Mouse (Mus musculus) limb, embryonic 15.5 days (tissue): ENCODE data around the gene Chdh. TPM values are rescaled to one million over a fixed set of nuclear protein-coding genes. Genes with fewer than 3 reads are reported as not detected.

ENCODE experiments used
- ATAC-seq: fragments of 200-750 bp; cut with Nextera tagmentation; 2 replicates; pipeline ENCODE4 v1.8.0; 2017; ENCODE audit warnings: low read depth, moderate TSS enrichment; ENCODE audit not compliant: insufficient number of reproducible peaks, low FRiP score, low TSS enrichment
- H3K27ac ChIP-seq: fragments of 300-500 bp; sonication (generic); 2 replicates; pipeline ENCODE4 v1.5.1; 2015; ENCODE audit warnings: moderate library complexity, mild to moderate bottlenecking, inconsistent platforms
- H3K27me3 ChIP-seq: fragments of 300-500 bp; sonication (generic); 2 replicates; pipeline ENCODE4 v1.6.1; 2015; ENCODE audit warnings: inconsistent platforms
- H3K36me3 ChIP-seq: fragments of 300-500 bp; sonication (generic); 2 replicates; pipeline ENCODE4 v1.6.1; 2015; ENCODE audit warnings: inconsistent platforms
- H3K4me1 ChIP-seq: fragments of 300-500 bp; sonication (generic); 2 replicates; pipeline ENCODE4 v1.6.1; 2015; ENCODE audit warnings: inconsistent platforms
- H3K4me2 ChIP-seq: fragments of 300-500 bp; sonication (generic); 2 replicates; pipeline ENCODE4 v1.6.1; 2015; ENCODE audit warnings: mild to moderate bottlenecking, inconsistent platforms
- H3K4me3 ChIP-seq: fragments of 300-500 bp; sonication (generic); 2 replicates; pipeline ENCODE4 v1.5.1; 2015; ENCODE audit warnings: mild to moderate bottlenecking, inconsistent platforms
- H3K9ac ChIP-seq: fragments of 300-500 bp; sonication (generic); 2 replicates; pipeline ENCODE4 v1.6.1; 2015; ENCODE audit warnings: inconsistent platforms
- H3K9me3 ChIP-seq: fragments of 300-500 bp; sonication (generic); 2 replicates; pipeline ENCODE4 v1.6.1; 2016; ENCODE audit warnings: inconsistent platforms
- WGBS: fragments of 180-500 bp; shearing (Covaris S2); methylation state at CpG from one replicate; pipeline ENCODE4 v1.1.7; 2015; 5-methylcytosine and 5-hydroxymethylcytosine counted together
- polyA plus RNA-seq: library from polyadenylated mRNA; unstranded; fragments of >200 nt; fragmentation: Nextera tagmentation; extraction: Ambion mirVana; gene quantifications from 2 replicates; pipeline ENCODE4 v1.2.1, GENCODE M21; 2015

Gene Chdh
- polyA plus RNA-seq, 1 experiment from 2014 or later = 0.81 TPM

DNA sequence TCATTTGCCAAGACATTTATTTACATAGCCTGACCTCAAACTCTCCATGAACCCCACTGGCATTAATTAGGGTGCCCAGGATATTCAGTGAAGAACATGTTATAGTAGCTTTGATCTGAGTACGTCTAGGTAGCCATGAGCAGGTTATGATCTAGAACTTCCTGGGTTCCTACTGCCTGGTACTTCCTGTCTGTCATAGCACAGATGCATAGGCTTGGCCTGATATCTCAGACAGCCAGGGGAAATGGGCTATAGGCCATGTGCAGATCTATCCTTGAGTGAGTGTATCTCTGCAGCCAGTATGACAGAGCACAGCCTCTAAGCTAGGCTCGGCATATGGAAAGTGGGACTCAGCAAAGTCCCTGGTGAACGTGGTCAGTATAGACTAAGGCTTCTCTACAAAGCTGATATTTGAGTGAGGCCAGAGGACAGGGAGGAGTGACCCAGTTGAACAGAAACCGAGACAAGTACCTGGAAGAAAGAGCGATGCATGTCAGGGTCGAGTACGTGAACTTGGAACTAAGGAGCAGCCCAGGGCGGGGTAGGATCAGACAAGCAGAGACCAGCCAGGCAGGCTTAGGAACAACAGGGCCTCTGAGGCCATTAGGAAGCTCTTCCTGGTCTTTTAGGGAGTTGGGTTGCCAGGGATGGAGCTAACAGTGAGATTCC is 9.1 kb downstream of the Chdh start:
- H3K9me3 ChIP-seq = no peaks in the 10 kb centered on the region
- no peak overlapping the region for H3K9ac ChIP-seq
- no peaks in the 10 kb centered on the region for H3K27me3 ChIP-seq
- no peaks in the 10 kb centered on the region for H3K36me3 ChIP-seq
- 78% methylated on average over 8 of the region's 8 CpGs for WGBS
- H3K4me2 ChIP-seq = no peak overlapping the region
- ATAC-seq = no peak
- no peak overlapping the region for H3K4me3 ChIP-seq
- no peak overlapping the region for H3K27ac ChIP-seq
- peaks cover 4% of the 10 kb centered on the region; the same call in 1 of the 2 replicates for H3K4me1 ChIP-seq

DNA sequence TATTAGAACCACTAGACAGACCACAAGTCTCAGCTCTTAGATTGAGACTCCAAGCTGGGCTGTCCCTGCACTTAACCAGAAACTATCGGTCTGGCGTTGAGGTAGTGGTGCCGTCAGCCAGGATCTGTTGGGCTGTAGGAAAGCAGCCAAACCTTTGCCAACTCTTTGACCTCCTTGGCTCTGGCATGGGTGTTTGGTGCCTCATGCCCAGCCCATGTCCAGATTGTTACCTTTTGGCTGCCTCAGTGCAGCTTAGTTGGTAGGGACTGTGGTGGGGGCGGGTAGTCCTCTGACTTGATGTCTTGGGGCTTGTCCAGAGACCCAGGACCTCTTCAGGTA is 9.6 kb downstream of the Chdh start:
- Histone ChIP-seq H3K27me3 (no peaks in the 10 kb centered on the region), H3K4me3 (no peak overlapping the region), H3K4me1 (peaks cover 4% of the 10 kb centered on the region; the same call in 1 of the 2 replicates), H3K9me3 (no peaks in the 10 kb centered on the region), H3K27ac (no peak overlapping the region), H3K4me2 (no peak overlapping the region), H3K9ac (no peak overlapping the region), H3K36me3 (no peaks in the 10 kb centered on the region)
- ATAC-seq = no peak
- 94% methylated on average over 4 of the region's 4 CpGs for WGBS

DNA sequence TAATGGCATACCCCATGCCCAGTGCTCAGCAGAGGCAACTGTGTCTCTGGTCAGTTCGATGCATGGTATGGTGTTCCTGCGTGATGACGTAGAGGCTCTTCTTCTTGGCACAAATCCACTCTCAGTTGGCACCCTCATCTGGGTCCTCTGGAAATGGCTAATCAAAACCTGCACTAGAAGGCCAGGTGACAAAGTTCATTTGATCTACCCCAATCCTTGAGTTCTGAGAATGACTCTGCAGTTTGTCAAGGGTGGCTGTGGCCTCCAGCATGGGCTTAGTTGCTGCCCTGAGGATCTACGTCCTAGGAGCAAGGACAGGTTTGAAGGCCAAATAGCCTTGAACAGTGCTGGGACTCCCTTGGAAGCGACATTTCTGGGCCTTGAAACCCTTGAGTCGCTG is 10.0 kb downstream of the Chdh start:
- Histone ChIP-seq H3K27ac (no peak overlapping the region), H3K9ac (no peak overlapping the region), H3K4me1 (peaks cover 4% of the 10 kb centered on the region; the same call in 1 of the 2 replicates), H3K4me3 (no peak overlapping the region), H3K4me2 (no peak overlapping the region), H3K9me3 (no peaks in the 10 kb centered on the region), H3K27me3 (no peaks in the 10 kb centered on the region), H3K36me3 (no peaks in the 10 kb centered on the region)
- ATAC-seq = no peak
- 90% methylated on average over 6 of the region's 6 CpGs for WGBS

DNA sequence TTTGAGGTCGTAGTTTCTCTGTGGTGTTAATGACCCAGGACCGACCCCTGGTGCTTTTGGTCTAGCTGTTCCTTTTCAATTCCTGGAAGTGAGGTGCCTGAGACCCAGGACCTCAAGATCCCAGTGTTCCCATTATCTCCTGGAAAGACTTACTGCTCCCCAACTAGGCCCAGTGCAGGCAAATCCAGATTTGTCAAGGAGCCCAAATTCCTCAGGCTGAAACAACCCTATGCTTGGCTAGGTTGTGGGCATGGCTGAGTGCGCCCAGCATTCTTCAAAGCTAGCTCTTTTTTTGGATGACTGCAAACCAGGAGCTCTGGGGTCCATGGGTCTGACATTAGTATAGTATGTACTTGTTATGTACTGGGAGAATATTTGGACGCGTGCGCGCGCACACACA is 10.6 kb downstream of the Chdh start:
- no peak overlapping the region for H3K4me3 ChIP-seq
- no peaks in the 10 kb centered on the region for H3K36me3 ChIP-seq
- no peak overlapping the region for H3K9ac ChIP-seq
- ATAC-seq = no peak
- 90% methylated on average over 8 of the region's 8 CpGs for WGBS
- no peak overlapping the region for H3K4me2 ChIP-seq
- no peaks in the 10 kb centered on the region for H3K9me3 ChIP-seq
- H3K4me1 ChIP-seq = peaks cover 4% of the 10 kb centered on the region; the same call in 1 of the 2 replicates
- H3K27ac ChIP-seq = no peak overlapping the region
- H3K27me3 ChIP-seq = no peaks in the 10 kb centered on the region

DNA sequence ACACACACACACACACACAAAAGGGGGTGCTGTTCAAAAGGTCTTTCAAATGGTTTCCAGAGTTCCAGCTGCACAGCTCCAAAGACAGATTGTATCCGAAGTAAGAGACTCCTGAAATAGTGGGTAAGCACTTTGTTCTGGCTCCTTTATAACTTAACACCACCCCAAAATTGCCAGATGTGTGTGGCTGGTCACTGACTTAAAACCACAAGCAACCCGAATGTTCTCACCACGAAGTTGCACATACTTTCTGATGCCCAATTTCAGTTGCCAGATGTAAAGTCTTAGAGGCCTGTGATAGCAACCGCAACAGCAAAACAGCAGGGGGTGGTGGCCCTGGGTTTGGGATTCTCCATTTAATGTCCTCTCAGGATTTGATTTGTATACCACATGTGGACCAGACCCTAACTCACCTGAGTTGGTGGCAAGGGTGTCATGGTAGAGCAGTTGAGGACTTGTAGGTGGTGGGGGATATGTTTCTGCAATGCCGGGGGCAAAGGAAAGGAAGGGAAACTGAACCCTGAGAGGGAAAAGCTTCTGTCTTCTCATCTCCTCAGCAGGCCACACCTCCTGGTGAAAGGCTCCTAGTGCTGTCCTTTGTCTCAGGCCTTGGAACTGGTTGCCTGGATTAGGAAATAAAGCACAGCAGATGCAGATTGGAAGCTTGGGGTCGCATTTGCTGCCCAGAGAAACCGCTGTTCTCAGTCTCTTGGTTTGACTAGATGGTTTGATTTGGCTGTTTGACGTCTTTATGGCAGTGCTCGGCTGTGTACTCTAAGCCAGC is 11.2 kb downstream of the Chdh start:
- no peak overlapping the region for H3K9ac ChIP-seq
- no peaks in the 10 kb centered on the region for H3K27me3 ChIP-seq
- WGBS = 37% methylated on average over 9 of the region's 9 CpGs
- H3K9me3 ChIP-seq = no peaks in the 10 kb centered on the region
- no peak overlapping the region for H3K4me2 ChIP-seq
- H3K4me3 ChIP-seq = no peak overlapping the region
- H3K36me3 ChIP-seq = no peaks in the 10 kb centered on the region
- H3K4me1 ChIP-seq = peaks cover 4% of the 10 kb centered on the region; the same call in 1 of the 2 replicates
- H3K27ac ChIP-seq = no peak overlapping the region
- ATAC-seq = no peak

DNA sequence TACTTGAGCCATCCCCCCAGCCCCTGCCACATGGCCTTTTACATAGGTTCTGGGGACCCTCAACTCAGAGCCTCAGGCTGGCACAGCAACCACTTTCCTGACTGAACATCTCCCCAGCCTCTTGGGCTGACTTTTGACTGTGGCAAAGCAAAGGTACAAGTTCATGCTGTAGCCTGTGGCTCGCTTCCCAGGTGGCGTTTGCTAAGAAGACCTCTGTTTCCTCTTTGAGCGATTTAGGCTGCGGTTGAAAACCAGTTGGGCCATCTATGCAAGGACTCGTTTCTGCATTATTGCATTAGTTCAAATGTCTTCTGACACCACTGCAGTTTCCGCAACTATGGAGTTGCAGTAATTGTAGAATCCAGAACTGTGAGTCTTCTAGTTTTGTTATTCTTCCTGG is 13.6 kb downstream of the Chdh start:
- ATAC-seq = no peak
- H3K9ac ChIP-seq = no peak overlapping the region
- no peaks in the 10 kb centered on the region for H3K9me3 ChIP-seq
- no peak overlapping the region for H3K27ac ChIP-seq
- no peaks in the 10 kb centered on the region for H3K36me3 ChIP-seq
- 88% methylated on average over 6 of the region's 6 CpGs for WGBS
- H3K27me3 ChIP-seq = no peaks in the 10 kb centered on the region
- H3K4me1 ChIP-seq = 0 out of 2 replicates have a peak, but pooled peaks cover 4% of the 10 kb centered on the region
- no peak overlapping the region for H3K4me2 ChIP-seq
- H3K4me3 ChIP-seq = no peak overlapping the region

DNA sequence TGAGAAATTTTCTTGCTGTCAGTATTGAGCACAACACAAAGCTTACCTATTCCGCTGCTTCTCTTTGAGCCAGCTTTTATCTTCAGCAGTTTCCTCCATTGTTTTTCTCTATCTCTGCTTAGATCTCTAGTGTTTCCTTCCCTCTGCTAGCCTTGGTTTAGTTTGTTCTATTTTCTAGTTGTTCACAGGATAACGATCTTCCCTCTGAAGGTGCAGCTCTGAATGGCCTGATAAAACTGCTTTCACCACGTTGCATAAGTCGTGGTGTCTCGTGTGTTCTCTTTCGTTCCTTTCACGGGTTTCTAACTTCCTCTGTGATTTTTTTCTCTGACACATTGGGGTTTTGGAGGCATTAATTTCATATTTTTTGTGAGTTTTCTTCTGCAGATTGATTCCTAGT is 15.6 kb downstream of the Chdh start:
- H3K9me3 ChIP-seq = no peaks in the 10 kb centered on the region
- no peak for ATAC-seq
- WGBS = 48% methylated on average over 7 of the region's 7 CpGs
- H3K4me3 ChIP-seq = no peak overlapping the region
- no peaks in the 10 kb centered on the region for H3K27me3 ChIP-seq
- no peaks in the 10 kb centered on the region for H3K4me1 ChIP-seq
- H3K9ac ChIP-seq = no peak overlapping the region
- H3K4me2 ChIP-seq = no peak overlapping the region
- H3K27ac ChIP-seq = no peak overlapping the region
- H3K36me3 ChIP-seq = no peaks in the 10 kb centered on the region

DNA sequence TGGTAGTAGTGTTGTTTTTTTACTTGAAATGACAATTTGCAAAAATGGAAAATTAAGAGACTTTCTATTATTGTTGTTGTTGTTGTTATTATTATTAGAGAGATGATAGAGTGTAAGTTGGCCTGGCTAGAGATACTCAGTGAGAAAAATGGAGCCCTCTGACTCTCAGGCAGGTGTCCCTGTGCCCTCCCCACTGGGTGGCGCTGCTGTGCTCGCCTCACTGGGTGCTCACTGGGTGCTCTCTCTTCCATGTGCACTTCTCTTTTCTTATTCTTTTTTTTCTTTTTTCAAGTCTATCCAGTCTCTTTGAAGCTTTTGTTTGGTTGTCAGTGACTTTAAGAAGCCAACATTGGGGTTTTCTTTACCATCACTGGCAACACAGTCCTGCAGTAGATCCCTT is 18.6 kb downstream of the Chdh start:
- Histone ChIP-seq H3K4me3 (no peak overlapping the region), H3K9me3 (no peaks in the 10 kb centered on the region), H3K4me1 (no peaks in the 10 kb centered on the region), H3K27ac (no peak overlapping the region), H3K27me3 (no peaks in the 10 kb centered on the region), H3K4me2 (no peak overlapping the region), H3K9ac (no peak overlapping the region), H3K36me3 (no peaks in the 10 kb centered on the region)
- no peak for ATAC-seq
- 39% methylated on average over 2 of the region's 2 CpGs for WGBS

DNA sequence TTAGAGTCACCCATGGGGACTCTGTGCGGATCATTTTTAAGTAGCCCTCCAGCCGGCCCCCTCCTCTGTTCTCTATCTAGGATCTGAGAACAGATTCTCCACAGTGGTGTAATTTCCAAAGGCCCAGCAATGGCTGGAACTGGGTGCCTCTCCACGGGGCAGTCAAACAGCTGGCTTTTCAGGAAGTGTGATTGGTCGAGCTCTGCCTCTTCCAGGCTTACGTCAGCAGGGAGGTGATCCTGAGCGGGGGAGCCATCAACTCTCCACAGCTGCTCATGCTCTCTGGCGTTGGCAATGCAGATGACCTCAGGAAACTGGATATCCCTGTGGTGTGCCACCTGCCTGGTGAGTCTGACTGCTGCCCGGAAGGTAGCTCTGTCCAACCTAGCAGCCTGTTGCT is 24.6 kb downstream of the Chdh start:
- Histone ChIP-seq H3K36me3 (no peaks in the 10 kb centered on the region), H3K27me3 (no peaks in the 10 kb centered on the region), H3K4me3 (no peak overlapping the region), H3K9me3 (no peaks in the 10 kb centered on the region), H3K4me1 (no peaks in the 10 kb centered on the region), H3K9ac (no peak overlapping the region), H3K4me2 (no peak overlapping the region), H3K27ac (no peak overlapping the region)
- WGBS = 57% methylated on average over 8 of the region's 8 CpGs
- no peak for ATAC-seq

DNA sequence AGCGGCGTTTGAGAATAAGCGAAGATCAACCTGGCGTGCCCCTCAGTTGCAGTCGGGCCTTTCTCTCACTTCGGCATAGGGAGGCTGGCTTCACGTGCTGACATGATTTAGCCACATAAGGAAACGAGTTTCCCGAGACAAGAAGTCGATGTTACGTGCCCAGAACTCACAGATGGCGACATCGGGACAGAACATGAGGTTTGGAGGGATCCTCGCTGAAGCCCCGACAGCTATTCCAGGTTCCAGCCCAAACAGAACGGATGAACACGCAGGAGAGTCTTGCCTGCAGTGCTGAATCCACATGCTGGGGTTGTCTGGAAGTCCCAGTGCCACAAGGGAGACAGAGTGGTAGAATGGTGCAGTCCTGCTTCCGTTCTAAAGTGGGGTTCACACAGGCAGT is 29.6 kb downstream of the Chdh start:
- H3K27me3 ChIP-seq = no peaks in the 10 kb centered on the region
- H3K36me3 ChIP-seq = no peaks in the 10 kb centered on the region
- 87% methylated on average over 18 of the region's 18 CpGs for WGBS
- no peaks in the 10 kb centered on the region for H3K9me3 ChIP-seq
- no peak overlapping the region for H3K9ac ChIP-seq
- no peak overlapping the region for H3K4me2 ChIP-seq
- H3K27ac ChIP-seq = no peak overlapping the region
- H3K4me3 ChIP-seq = no peak overlapping the region
- ATAC-seq = no peak
- no peaks in the 10 kb centered on the region for H3K4me1 ChIP-seq

DNA sequence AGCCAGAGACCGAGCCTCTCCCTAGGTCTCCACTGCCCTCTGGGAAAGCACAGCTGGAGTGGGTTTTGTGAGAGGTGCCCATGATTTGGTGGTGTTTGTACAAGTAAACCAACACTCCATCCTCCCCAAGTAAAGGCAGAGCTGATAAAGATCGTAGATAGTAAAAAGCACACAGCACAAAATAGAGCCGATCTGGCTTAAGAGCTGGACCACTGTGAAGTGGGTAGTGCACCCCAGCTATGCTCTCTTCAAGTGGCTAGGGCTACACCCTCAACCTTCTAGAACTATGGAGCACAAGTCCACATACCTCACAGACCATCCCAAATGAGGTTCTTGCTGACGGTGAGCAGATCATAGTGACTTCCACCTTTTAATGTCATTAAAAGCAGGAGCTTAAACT is 30.6 kb downstream of the Chdh start:
- H3K27me3 ChIP-seq = no peaks in the 10 kb centered on the region
- 68% methylated on average over 4 of the region's 4 CpGs for WGBS
- H3K9me3 ChIP-seq = no peaks in the 10 kb centered on the region
- H3K27ac ChIP-seq = no peak overlapping the region
- ATAC-seq = no peak
- H3K4me1 ChIP-seq = no peaks in the 10 kb centered on the region
- no peak overlapping the region for H3K9ac ChIP-seq
- no peak overlapping the region for H3K4me3 ChIP-seq
- H3K4me2 ChIP-seq = no peak overlapping the region
- H3K36me3 ChIP-seq = no peaks in the 10 kb centered on the region

DNA sequence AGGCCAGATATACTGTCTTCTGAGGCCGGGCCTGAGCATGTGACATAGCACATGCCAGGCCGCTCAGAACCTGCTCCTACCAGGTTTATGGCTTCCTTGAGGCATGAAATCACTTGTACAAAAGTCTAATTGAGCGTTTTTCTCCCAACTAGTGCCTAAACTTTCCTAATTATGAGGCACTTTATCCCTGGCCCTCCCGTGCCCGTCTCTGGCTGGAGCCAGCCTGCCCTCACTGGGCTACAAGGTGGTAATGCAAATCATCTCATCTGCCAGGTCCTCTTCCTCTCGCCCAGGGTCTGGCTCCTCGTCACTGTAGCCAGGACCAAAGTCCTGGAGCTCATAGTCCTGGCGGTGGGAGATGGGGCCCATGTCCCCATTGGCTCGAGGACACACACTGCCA is 33.0 kb downstream of the Chdh start:
- 68% methylated on average over 9 of the region's 9 CpGs for WGBS
- H3K36me3 ChIP-seq = no peaks in the 10 kb centered on the region
- no peaks in the 10 kb centered on the region for H3K4me1 ChIP-seq
- no peaks in the 10 kb centered on the region for H3K9me3 ChIP-seq
- H3K4me3 ChIP-seq = no peak overlapping the region
- no peak overlapping the region for H3K4me2 ChIP-seq
- ATAC-seq = no peak
- H3K27me3 ChIP-seq = no peaks in the 10 kb centered on the region
- H3K27ac ChIP-seq = no peak overlapping the region
- H3K9ac ChIP-seq = no peak overlapping the region
